Mouse (Mus musculus): ENCODE results near the gene Foxe1. TPM values are rescaled to one million over a fixed set of nuclear protein-coding genes. Genes with fewer than 3 reads are reported as not detected.

The Foxe1 gene
- not detected for polyA plus RNA-seq (2014; fragmentation: Illumina TruSeq; extraction: RNeasy Lipid Tissue Mini Kit (QIAGEN cat#74804); ENCODE audit: low read depth, low replicate concordance)

GRCm38 (mm10) chr4:46343596-46344260 lies at the start of gene Foxe1:
TSS of gene Foxe1 (plus strand) at chr4:46343609.

GRCm38 (mm10) chr4:46389013-46389611 lies 45.7 kb downstream of the Foxe1 start, which contains the start of gene Trmo:
TSS of gene Trmo (minus strand) at chr4:46389437.

Other genes with a start within 250 kb of the Foxe1 start
- 23.9 TPM for gene Ncbp1, start 205.0 kb upstream of the Foxe1 start, polyA plus RNA-seq (2014; fragmentation: Illumina TruSeq; extraction: RNeasy Lipid Tissue Mini Kit (QIAGEN cat#74804); ENCODE audit: low read depth, low replicate concordance)
- gene Tstd2, start 204.9 kb upstream of the Foxe1 start, polyA plus RNA-seq (2014; fragmentation: Illumina TruSeq; extraction: RNeasy Lipid Tissue Mini Kit (QIAGEN cat#74804); ENCODE audit: low read depth, low replicate concordance): 12.4 TPM
- 10.4 TPM for gene Xpa, start 147.3 kb upstream of the Foxe1 start, polyA plus RNA-seq (2014; fragmentation: Illumina TruSeq; extraction: RNeasy Lipid Tissue Mini Kit (QIAGEN cat#74804); ENCODE audit: low read depth, low replicate concordance)
- 4.7 TPM for gene Trmo, start 45.8 kb downstream of the Foxe1 start, polyA plus RNA-seq (2014; fragmentation: Illumina TruSeq; extraction: RNeasy Lipid Tissue Mini Kit (QIAGEN cat#74804); ENCODE audit: low read depth, low replicate concordance)
- gene Hemgn, start 69.9 kb downstream of the Foxe1 start, polyA plus RNA-seq (2014; fragmentation: Illumina TruSeq; extraction: RNeasy Lipid Tissue Mini Kit (QIAGEN cat#74804); ENCODE audit: low read depth, low replicate concordance): not detected
- 75.6 TPM for gene Anp32b, start 107.3 kb downstream of the Foxe1 start, polyA plus RNA-seq (2014; fragmentation: Illumina TruSeq; extraction: RNeasy Lipid Tissue Mini Kit (QIAGEN cat#74804); ENCODE audit: low read depth, low replicate concordance)
- gene Nans, start 145.6 kb downstream of the Foxe1 start, polyA plus RNA-seq (2014; fragmentation: Illumina TruSeq; extraction: RNeasy Lipid Tissue Mini Kit (QIAGEN cat#74804); ENCODE audit: low read depth, low replicate concordance): 12.1 TPM
- 3.3 TPM for gene Trim14, start 192.5 kb downstream of the Foxe1 start, polyA plus RNA-seq (2014; fragmentation: Illumina TruSeq; extraction: RNeasy Lipid Tissue Mini Kit (QIAGEN cat#74804); ENCODE audit: low read depth, low replicate concordance)